Mouse (Mus musculus): ENCODE measurements around the gene Cobl. TPM values are rescaled to one million over a fixed set of nuclear protein-coding genes. Genes with fewer than 3 reads are reported as not detected.

Gene Cobl
- total RNA-seq (2021) = 10 to 100 TPM; 14.7 to 18.0 TPM
- polyA plus RNA-seq (2012; rRNA removed) = 13.1 and 13.2 TPM in 2 replicates
- long read RNA-seq, partial matches to known transcripts = 0 of 14 reads
- long read RNA-seq, other reads (novel, unspliced or antisense) = 14 of 14 reads

DNA sequence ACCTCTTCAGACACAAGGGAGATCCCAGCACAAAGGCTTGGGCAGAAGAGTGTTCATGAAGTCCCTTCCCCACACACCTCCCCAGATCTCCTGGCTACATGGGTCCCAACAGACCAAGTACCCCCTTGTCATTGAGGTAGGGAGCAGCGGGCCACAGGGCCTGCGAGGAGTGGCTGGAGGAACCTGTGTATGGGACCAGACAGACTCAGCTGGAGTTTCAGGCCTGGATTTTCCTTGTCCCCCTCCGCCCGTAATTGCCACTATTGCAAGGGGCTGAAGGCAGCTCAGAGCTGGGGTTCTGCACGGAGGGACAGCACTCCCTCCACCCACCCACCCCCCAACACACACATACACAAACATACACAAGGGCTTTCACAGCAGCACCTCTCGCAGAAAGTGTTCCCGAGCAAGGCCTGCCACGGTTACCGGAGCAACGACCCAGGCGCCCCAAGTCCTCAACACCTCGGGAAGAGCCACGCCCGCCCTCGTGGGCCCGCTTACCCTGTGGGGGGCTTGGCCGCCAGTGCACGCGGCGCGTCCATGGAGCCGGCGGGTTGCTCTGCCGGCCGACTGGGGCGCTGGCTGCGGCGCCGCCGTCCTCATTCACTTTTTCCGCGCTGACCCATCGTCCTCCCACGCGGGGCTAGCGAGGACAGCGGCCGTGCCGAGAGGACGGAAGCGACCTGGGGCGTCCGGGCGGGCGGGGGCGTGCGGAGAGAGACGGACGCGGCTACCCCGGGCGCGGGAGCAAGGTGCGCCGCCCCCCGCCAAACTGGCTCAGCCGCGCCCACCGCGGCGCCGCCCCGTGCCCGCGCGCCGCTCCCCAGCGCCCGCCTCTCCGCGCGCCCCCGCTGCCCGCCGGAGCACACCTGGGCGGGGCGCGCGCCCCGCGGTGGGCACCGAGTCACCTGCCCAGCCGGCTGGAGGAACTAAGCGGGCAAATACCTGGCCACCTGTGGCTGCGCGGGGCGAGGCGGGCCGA is at the start of gene Cobl:
Cobl (minus strand) TSS at position 780 of the 982 bp plus-strand sequence.
- H3K9ac ChIP-seq (ENCODE audit: low read depth, low read length) = peak within 1 kb of the TSS; percentile 68
- H3K36me3 ChIP-seq (ENCODE audit: control insufficient read depth, insufficient read depth, low read length) = no peaks in the 10 kb centered on the region
- H3K27me3 ChIP-seq (ENCODE audit: control insufficient read depth, insufficient read depth, low read length) = no peaks in the 10 kb centered on the region
- intact Hi-C loops (cut with DNase I) = no loop called here
- no peak for TF ChIP-seq POLR2A (IDR thresholded peaks at IDR 0.05; ENCODE audit: insufficient read depth, low read depth, low read length)
- no peak for TF ChIP-seq CTCF (IDR thresholded peaks at IDR 0.05)
- TF ChIP-seq EP300 (IDR thresholded peaks at IDR 0.05; ENCODE audit: insufficient read depth, low read depth, low read length) = no peak
- DNase-seq = peak; percentile 23 to 24
- WGBS = 2% methylated on average over 67 of the region's 89 CpGs
- no peaks in the 10 kb centered on the region for H3K79me2 ChIP-seq (replicated peaks; ENCODE audit: control insufficient read depth, insufficient read depth, low read length)
- no peak within 1 kb of the TSS for H3K27ac ChIP-seq
- H3K4me1 ChIP-seq (ENCODE audit: control insufficient read depth, insufficient read depth, low read length) = no peaks in the 10 kb centered on the region
- H3K4me3 ChIP-seq = peak within 1 kb of the TSS; percentile 54

DNA sequence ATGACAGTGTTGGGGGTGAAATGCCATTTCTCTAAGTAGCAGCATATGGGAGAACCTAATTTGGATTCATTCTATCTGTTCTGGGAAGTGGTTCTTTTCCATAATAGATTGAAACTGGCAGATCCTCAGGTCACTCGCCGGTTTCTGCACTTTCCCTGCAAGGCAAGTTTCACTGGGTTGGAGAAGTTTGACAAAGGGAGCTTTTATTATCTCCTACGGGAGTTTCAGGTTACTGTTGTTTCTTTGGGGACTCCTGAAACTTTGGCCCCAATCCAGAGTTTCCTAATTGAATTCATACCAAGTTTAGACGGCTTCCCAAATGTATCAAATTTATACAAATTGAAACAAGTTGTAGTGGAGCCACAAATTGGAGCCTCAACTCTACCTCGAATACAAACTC is 49.0 kb upstream of the Cobl start:
- no peak overlapping the region for H3K27ac ChIP-seq
- intact Hi-C loops (cut with DNase I) = no loop called here
- 45% methylated on average over 5 of the region's 5 CpGs for WGBS
- H3K36me3 ChIP-seq (ENCODE audit: control insufficient read depth, insufficient read depth, low read length) = no peaks in the 10 kb centered on the region
- no peak overlapping the region for H3K9ac ChIP-seq (ENCODE audit: low read depth, low read length)
- no peaks in the 10 kb centered on the region for H3K27me3 ChIP-seq (ENCODE audit: control insufficient read depth, insufficient read depth, low read length)
- TF ChIP-seq CTCF (IDR thresholded peaks at IDR 0.05) (no peak), POLR2A (IDR thresholded peaks at IDR 0.05; ENCODE audit: insufficient read depth, low read depth, low read length) (no peak), EP300 (IDR thresholded peaks at IDR 0.05; ENCODE audit: insufficient read depth, low read depth, low read length) (no peak)
- no peak overlapping the region for H3K4me3 ChIP-seq
- H3K79me2 ChIP-seq (replicated peaks; ENCODE audit: control insufficient read depth, insufficient read depth, low read length) = no peaks in the 10 kb centered on the region
- no peak for DNase-seq
- H3K4me1 ChIP-seq (ENCODE audit: control insufficient read depth, insufficient read depth, low read length) = no peaks in the 10 kb centered on the region

- TF ChIP-seq EP300 (IDR thresholded peaks at IDR 0.05; ENCODE audit: insufficient read depth, low read depth, low read length) = no peak
- no peak for TF ChIP-seq POLR2A (IDR thresholded peaks at IDR 0.05; ENCODE audit: insufficient read depth, low read depth, low read length)
- no peak for TF ChIP-seq CTCF (IDR thresholded peaks at IDR 0.05)
- intact Hi-C loops (cut with DNase I) = no loop called here
- Histone ChIP-seq H3K4me1 (ENCODE audit: control insufficient read depth, insufficient read depth, low read length) (no peaks in the 10 kb centered on the region), H3K4me3 (no peak overlapping the region), H3K27me3 (ENCODE audit: control insufficient read depth, insufficient read depth, low read length) (no peaks in the 10 kb centered on the region), H3K27ac (no peak overlapping the region), H3K36me3 (ENCODE audit: control insufficient read depth, insufficient read depth, low read length) (no peaks in the 10 kb centered on the region), H3K79me2 (replicated peaks; ENCODE audit: control insufficient read depth, insufficient read depth, low read length) (no peaks in the 10 kb centered on the region), H3K9ac (ENCODE audit: low read depth, low read length) (no peak overlapping the region)
- WGBS = 84% methylated on average over 6 of the region's 6 CpGs
- no peak for DNase-seq
Measured at GRCm38 (mm10) chr11:12506371-12506890, 41.7 kb upstream of the Cobl start.

- no peaks in the 10 kb centered on the region for H3K27me3 ChIP-seq (ENCODE audit: control insufficient read depth, insufficient read depth, low read length)
- no peak for DNase-seq
- H3K4me3 ChIP-seq = no peak overlapping the region
- H3K27ac ChIP-seq = no peak overlapping the region
- H3K36me3 ChIP-seq (ENCODE audit: control insufficient read depth, insufficient read depth, low read length) = no peaks in the 10 kb centered on the region
- H3K79me2 ChIP-seq (replicated peaks; ENCODE audit: control insufficient read depth, insufficient read depth, low read length) = no peaks in the 10 kb centered on the region
- no peaks in the 10 kb centered on the region for H3K4me1 ChIP-seq (ENCODE audit: control insufficient read depth, insufficient read depth, low read length)
- intact Hi-C loops (cut with DNase I) = no loop called here
- 82% methylated on average over 4 of the region's 4 CpGs for WGBS
- TF ChIP-seq EP300 (IDR thresholded peaks at IDR 0.05; ENCODE audit: insufficient read depth, low read depth, low read length) (no peak), CTCF (IDR thresholded peaks at IDR 0.05) (no peak), POLR2A (IDR thresholded peaks at IDR 0.05; ENCODE audit: insufficient read depth, low read depth, low read length) (no peak)
- H3K9ac ChIP-seq (ENCODE audit: low read depth, low read length) = no peak overlapping the region
Measured at GRCm38 (mm10) chr11:12503756-12504155, 39.0 kb upstream of the Cobl start.

- no peak overlapping the region for H3K27ac ChIP-seq
- intact Hi-C loops (cut with DNase I) = no loop called here
- H3K4me1 ChIP-seq (ENCODE audit: control insufficient read depth, insufficient read depth, low read length) = no peaks in the 10 kb centered on the region
- H3K4me3 ChIP-seq = no peak overlapping the region
- H3K36me3 ChIP-seq (ENCODE audit: control insufficient read depth, insufficient read depth, low read length) = no peaks in the 10 kb centered on the region
- no peaks in the 10 kb centered on the region for H3K27me3 ChIP-seq (ENCODE audit: control insufficient read depth, insufficient read depth, low read length)
- H3K79me2 ChIP-seq (replicated peaks; ENCODE audit: control insufficient read depth, insufficient read depth, low read length) = no peaks in the 10 kb centered on the region
- H3K9ac ChIP-seq (ENCODE audit: low read depth, low read length) = no peak overlapping the region
- TF ChIP-seq CTCF (IDR thresholded peaks at IDR 0.05) = no peak
- TF ChIP-seq EP300 (IDR thresholded peaks at IDR 0.05; ENCODE audit: insufficient read depth, low read depth, low read length) = no peak
- no peak for TF ChIP-seq POLR2A (IDR thresholded peaks at IDR 0.05; ENCODE audit: insufficient read depth, low read depth, low read length)
- 66% methylated on average over 3 of the region's 3 CpGs for WGBS
- no peak for DNase-seq
Measured at GRCm38 (mm10) chr11:12501721-12502120, 37.0 kb upstream of the Cobl start.

DNA sequence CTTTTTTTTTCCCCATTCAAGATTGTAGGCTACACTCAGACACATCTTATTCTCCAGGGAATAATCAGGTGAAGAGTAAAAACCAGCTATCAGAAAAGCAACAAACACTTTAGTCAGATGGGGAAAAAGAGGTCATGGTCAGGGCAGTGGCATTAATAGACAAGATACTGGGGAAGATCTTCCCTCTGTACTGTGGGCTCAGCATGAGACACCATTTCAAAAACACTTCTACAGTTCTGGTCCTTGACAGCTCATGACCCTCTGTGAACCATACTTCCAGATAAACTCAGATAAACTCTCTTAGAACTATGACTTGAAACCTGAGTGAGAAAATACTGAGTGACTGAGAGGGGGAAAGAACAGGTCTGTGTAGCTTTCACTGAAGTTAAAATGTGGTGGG is 29.0 kb upstream of the Cobl start:
- TF ChIP-seq POLR2A (IDR thresholded peaks at IDR 0.05; ENCODE audit: insufficient read depth, low read depth, low read length) = no peak
- no peak for TF ChIP-seq CTCF (IDR thresholded peaks at IDR 0.05)
- TF ChIP-seq EP300 (IDR thresholded peaks at IDR 0.05; ENCODE audit: insufficient read depth, low read depth, low read length) = no peak
- Histone ChIP-seq H3K27ac (no peak overlapping the region), H3K9ac (ENCODE audit: low read depth, low read length) (no peak overlapping the region), H3K27me3 (ENCODE audit: control insufficient read depth, insufficient read depth, low read length) (no peaks in the 10 kb centered on the region), H3K79me2 (replicated peaks; ENCODE audit: control insufficient read depth, insufficient read depth, low read length) (no peaks in the 10 kb centered on the region), H3K4me1 (ENCODE audit: control insufficient read depth, insufficient read depth, low read length) (no peaks in the 10 kb centered on the region), H3K4me3 (no peak overlapping the region), H3K36me3 (ENCODE audit: control insufficient read depth, insufficient read depth, low read length) (no peaks in the 10 kb centered on the region)
- intact Hi-C loops (cut with DNase I) = no loop called here
- DNase-seq = no peak

All from heart, adult 2 months (tissue).